Comparison of ENCODE assay signal across 9 mouse cellular contexts in the genomic region with DNA sequence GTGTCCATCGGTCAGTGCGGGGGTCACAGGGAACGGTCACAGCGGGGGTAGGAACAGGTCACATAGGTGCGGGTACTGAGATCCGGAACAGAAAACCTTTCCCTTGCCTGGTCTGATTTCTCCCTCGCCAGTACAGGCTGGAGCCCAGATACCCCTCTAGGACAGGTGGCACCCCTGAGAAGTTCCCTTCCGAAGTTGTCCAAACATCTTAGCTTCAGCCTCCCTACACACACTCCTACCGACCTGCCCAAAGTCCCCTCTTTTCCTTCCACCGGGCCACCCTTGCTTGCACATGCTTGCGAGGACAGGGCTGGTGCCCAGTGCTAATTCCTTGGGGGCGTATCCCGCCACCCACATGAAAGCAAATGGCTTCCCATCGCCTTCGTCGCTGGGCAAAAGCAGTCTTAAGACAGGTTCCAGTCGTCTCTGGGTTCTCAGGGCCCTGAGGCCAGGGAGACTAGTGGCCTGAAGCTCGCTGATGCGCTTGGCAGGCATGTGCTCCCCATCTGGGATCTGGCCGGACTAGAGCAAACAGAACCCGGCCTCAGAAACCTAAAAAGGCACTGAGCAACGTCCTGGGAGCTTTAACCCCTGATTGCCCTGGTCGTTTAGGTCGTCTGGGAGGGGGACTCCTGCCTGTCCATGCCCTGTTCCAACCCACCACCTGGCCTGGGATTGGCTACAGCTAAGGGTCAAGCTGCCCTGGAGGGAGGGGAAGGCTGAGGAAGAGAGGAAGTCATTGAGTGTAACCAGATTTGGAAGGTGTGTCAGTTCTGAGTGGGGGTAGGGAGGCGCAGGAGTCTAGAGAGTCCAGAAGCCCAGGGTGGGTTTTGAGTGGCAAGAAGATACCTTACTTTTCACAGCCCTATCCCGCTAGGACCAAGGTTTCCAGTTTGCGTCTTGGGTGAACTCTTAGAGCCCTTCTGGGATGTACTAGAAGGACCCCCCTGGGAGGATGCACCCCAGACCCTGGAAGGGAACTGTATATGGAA. TPM values are rescaled to one million over a fixed set of nuclear protein-coding genes. Genes with fewer than 3 reads are reported as not detected.
DNase-seq lines count a peak whose midpoint lies in the region; ATAC-seq and TF ChIP-seq lines count a peak whose summit lies in the region.
"Had no signal": no experiment of that assay in that cellular context is flagged by ENCODE, and none has a peak within 500 bp of the region (broad histone marks: within the 10 kb centered on the region; RNA-seq: fewer than 3 reads in every experiment).

No protein-coding gene starts in this region.

- no peaks in the 10 kb centered on the region for H3K79me2 ChIP-seq in heart, adult 2 months (replicated peaks; ENCODE audit: control insufficient read depth, insufficient read depth, low read length)

- peak overlapping the region; percentile 87 for H3K27ac ChIP-seq in kidney, embryonic 15.5 days
- peak overlapping the region; percentile 89 for H3K27ac ChIP-seq in heart, adult 2 months
- no peak overlapping the region for H3K27ac ChIP-seq in limb, embryonic 11.5 days (replicated peaks; ENCODE audit: low read depth, low read length)
- peak overlapping the region; percentile 76 for H3K27ac ChIP-seq in neural tube, embryonic 15.5 days (replicated peaks)

- intact Hi-C loops in heart, adult 2 months (cut with DNase I) = loop anchor here (5.0 kb wide), 1 partner anchor 72 kb away; no protein-coding TSS in a partner anchor

- peaks cover 6% of the 10 kb centered on the region; the same call in 1 of the 2 replicates for H3K36me3 ChIP-seq in kidney, embryonic 15.5 days
- H3K36me3 ChIP-seq in heart, adult 2 months (ENCODE audit: control insufficient read depth, insufficient read depth, low read length) = no peaks in the 10 kb centered on the region
- no peaks in the 10 kb centered on the region for H3K36me3 ChIP-seq in limb, embryonic 11.5 days (ENCODE audit: control insufficient read depth, insufficient read depth, low read length)
- no peaks in the 10 kb centered on the region for H3K36me3 ChIP-seq in neural tube, embryonic 15.5 days

- WGBS in kidney, embryonic 15.5 days = 6% methylated on average over 27 of the region's 27 CpGs
- WGBS in heart, adult 2 months = 6% methylated on average over 27 of the region's 27 CpGs
- 2% methylated on average over 27 of the region's 27 CpGs for WGBS in limb, embryonic 11.5 days
- 8% methylated on average over 27 of the region's 27 CpGs for WGBS in neural tube, embryonic 15.5 days

- H3K9ac ChIP-seq in kidney, embryonic 15.5 days = peak overlapping the region; percentile 59
- H3K9ac ChIP-seq in heart, adult 2 months (ENCODE audit: low read depth, low read length) = peak overlapping the region; percentile 79
- H3K9ac ChIP-seq in limb, embryonic 11.5 days (ENCODE audit: low read length) = peak overlapping the region; percentile 66; the same call in 1 of the 2 replicates
- H3K9ac ChIP-seq in neural tube, embryonic 15.5 days (replicated peaks) = peak overlapping the region; percentile 45

- 0 out of 2 replicates have a peak, but pooled peaks have one; percentile 17 for TF ChIP-seq EP300 in heart, adult 2 months (IDR thresholded peaks at IDR 0.05; ENCODE audit: insufficient read depth, low read depth, low read length)

- peak overlapping the region; percentile 59 for H3K4me3 ChIP-seq in kidney, embryonic 15.5 days (replicated peaks)
- H3K4me3 ChIP-seq in heart, adult 2 months = peak overlapping the region; percentile 65
- peak overlapping the region; percentile 45 for H3K4me3 ChIP-seq in limb, embryonic 11.5 days (ENCODE audit: low read depth, low read length)
- H3K4me3 ChIP-seq in neural tube, embryonic 15.5 days (replicated peaks) = peak overlapping the region; percentile 45

- peak; percentile 74 for TF ChIP-seq POLR2A in heart, adult 2 months (IDR thresholded peaks at IDR 0.05; ENCODE audit: insufficient read depth, low read depth, low read length)

- H3K27me3 ChIP-seq in kidney, embryonic 15.5 days = peaks cover 35% of the 10 kb centered on the region
- no peaks in the 10 kb centered on the region for H3K27me3 ChIP-seq in heart, adult 2 months (ENCODE audit: control insufficient read depth, insufficient read depth, low read length)
- peaks cover 9% of the 10 kb centered on the region for H3K27me3 ChIP-seq in limb, embryonic 11.5 days (ENCODE audit: control insufficient read depth, insufficient read depth, low read length)
- H3K27me3 ChIP-seq in neural tube, embryonic 15.5 days (replicated peaks) = peaks cover 53% of the 10 kb centered on the region

- no peak for TF ChIP-seq CTCF in heart, adult 2 months (IDR thresholded peaks at IDR 0.05)

- H3K4me1 ChIP-seq in kidney, embryonic 15.5 days = peaks cover 51% of the 10 kb centered on the region
- no peaks in the 10 kb centered on the region; the same call in 1 of the 2 replicates for H3K4me1 ChIP-seq in heart, adult 2 months (ENCODE audit: control insufficient read depth, insufficient read depth, low read length)
- peaks cover 34% of the 10 kb centered on the region for H3K4me1 ChIP-seq in limb, embryonic 11.5 days (ENCODE audit: control insufficient read depth, insufficient read depth, low read length)
- H3K4me1 ChIP-seq in neural tube, embryonic 15.5 days = peaks cover 49% of the 10 kb centered on the region

- ATAC-seq in kidney, embryonic 15.5 days (replicated peaks; ENCODE audit: low FRiP score) = no peak; the same call in 1 of the 2 replicates
- ATAC-seq in limb, embryonic 11.5 days (ENCODE audit: insufficient number of reproducible peaks, low FRiP score, low TSS enrichment, low read depth) = 0 out of 2 replicates have a peak, but pooled peaks have one; percentile 1
- no peak for ATAC-seq in neural tube, embryonic 15.5 days (ENCODE audit: low FRiP score)

- H3K9me3 ChIP-seq in kidney, embryonic 15.5 days (replicated peaks) = no peaks in the 10 kb centered on the region
- no peaks in the 10 kb centered on the region for H3K9me3 ChIP-seq in limb, embryonic 11.5 days (ENCODE audit: control insufficient read depth, low read length)
- no peaks in the 10 kb centered on the region for H3K9me3 ChIP-seq in neural tube, embryonic 15.5 days (replicated peaks)

- peak overlapping the region; percentile 88 for H3K4me2 ChIP-seq in kidney, embryonic 15.5 days
- peak overlapping the region; percentile 89 for H3K4me2 ChIP-seq in limb, embryonic 11.5 days (ENCODE audit: low read depth, severe bottlenecking)
- H3K4me2 ChIP-seq in neural tube, embryonic 15.5 days = peak overlapping the region; percentile 73

- no peak for DNase-seq in kidney, adult 9 months
- peak; percentile 74 for DNase-seq in embryo, embryonic 10.5 days (ENCODE audit: low spot score)
- peak; percentile 74 to 80 for DNase-seq in heart, adult 2 months
- peak; percentile 68 for DNase-seq in limb, embryonic 11.5 days (ENCODE audit: low spot score)
- DNase-seq in spleen, postnatal 10 days (ENCODE audit: low spot score in 2 of 2) = no peak
- no peak for DNase-seq in layer of hippocampus, adult 9-11 months

RNA-seq across cellular contexts. Expression of gene Flnc, which starts 1.0 kb away (rescaled TPM):
- polyA plus RNA-seq in kidney, embryonic 15.5 days (2015; fragmentation: Nextera tagmentation; extraction: Ambion mirVana) = 7.7 and 9.3 TPM in 2 replicates
- total RNA-seq in heart, adult 2 months (2021) = 100 to 1,000 TPM; 192 to 222 TPM
- 56.0 and 69.0 TPM in 2 replicates for polyA plus RNA-seq in heart, adult 2 months (2012; rRNA removed)
- 2.5 and 3.1 TPM in 2 replicates for polyA plus RNA-seq in limb, embryonic 11.5 days (2014; fragmentation: Nextera tagmentation; extraction: Ambion mirVana)
- polyA plus RNA-seq in neural tube, embryonic 15.5 days (2015; fragmentation: Nextera tagmentation; extraction: Ambion mirVana) = 5.2 and 5.3 TPM in 2 replicates

RNA-seq across cellular contexts. Expression of gene Atp6v1f, which starts 33.4 kb away (rescaled TPM):
- 268 and 287 TPM in 2 replicates for polyA plus RNA-seq in kidney, embryonic 15.5 days (2015; fragmentation: Nextera tagmentation; extraction: Ambion mirVana)
- total RNA-seq in heart, adult 2 months (2021) = 100 to 1,000 TPM; 109 to 125 TPM
- 186 and 208 TPM in 2 replicates for polyA plus RNA-seq in heart, adult 2 months (2012; rRNA removed)
- polyA plus RNA-seq in limb, embryonic 11.5 days (2014; fragmentation: Nextera tagmentation; extraction: Ambion mirVana) = 182 and 198 TPM in 2 replicates
- polyA plus RNA-seq in neural tube, embryonic 15.5 days (2015; fragmentation: Nextera tagmentation; extraction: Ambion mirVana) = 347 and 386 TPM in 2 replicates

RNA-seq across cellular contexts. Expression of gene Atp6v1fnb, which starts 37.1 kb away (rescaled TPM):
- polyA plus RNA-seq in kidney, embryonic 15.5 days (2015; fragmentation: Nextera tagmentation; extraction: Ambion mirVana) = not detected in 2 replicates
- total RNA-seq in heart, adult 2 months (2021) = not detected
- polyA plus RNA-seq in heart, adult 2 months (2012; rRNA removed) = not detected in 2 replicates
- polyA plus RNA-seq in limb, embryonic 11.5 days (2014; fragmentation: Nextera tagmentation; extraction: Ambion mirVana) = not detected in 2 replicates
- 0.40 and 0.68 TPM in 2 replicates for polyA plus RNA-seq in neural tube, embryonic 15.5 days (2015; fragmentation: Nextera tagmentation; extraction: Ambion mirVana)
- total RNA-seq: CH12.LX had no signal

RNA-seq across cellular contexts. Expression of gene Ccdc136, which starts 38.0 kb away (rescaled TPM):
- 22.5 and 22.6 TPM in 2 replicates for polyA plus RNA-seq in kidney, embryonic 15.5 days (2015; fragmentation: Nextera tagmentation; extraction: Ambion mirVana)
- total RNA-seq in heart, adult 2 months (2021) = 1 to 10 TPM; 1.7 to 2.4 TPM
- 2.1 and 3.0 TPM in 2 replicates for polyA plus RNA-seq in heart, adult 2 months (2012; rRNA removed)
- 37.1 and 37.3 TPM in 2 replicates for polyA plus RNA-seq in limb, embryonic 11.5 days (2014; fragmentation: Nextera tagmentation; extraction: Ambion mirVana)
- 49.2 and 53.6 TPM in 2 replicates for polyA plus RNA-seq in neural tube, embryonic 15.5 days (2015; fragmentation: Nextera tagmentation; extraction: Ambion mirVana)

RNA-seq across cellular contexts. Expression of gene Opn1sw, which starts 45.8 kb away (rescaled TPM):
- 0.26 and 0.29 TPM in 2 replicates for polyA plus RNA-seq in kidney, embryonic 15.5 days (2015; fragmentation: Nextera tagmentation; extraction: Ambion mirVana)
- total RNA-seq in heart, adult 2 months (2021) = not detected
- polyA plus RNA-seq in heart, adult 2 months (2012; rRNA removed) = 0.67 TPM in 1 of 2 replicates, not detected in the other
- polyA plus RNA-seq in limb, embryonic 11.5 days (2014; fragmentation: Nextera tagmentation; extraction: Ambion mirVana) = 0.24 TPM in 2 replicates
- polyA plus RNA-seq in neural tube, embryonic 15.5 days (2015; fragmentation: Nextera tagmentation; extraction: Ambion mirVana) = 0.22 and 0.61 TPM in 2 replicates
- total RNA-seq: CH12.LX had no signal

Comparison
In these comparisons a context has a peak if more than half of its experiments do, and no peak if none do; other contexts are left out.
1. DNase-seq: peak in embryo, embryonic 10.5 days (single experiment), heart, adult 2 months (2 of 2) and limb, embryonic 11.5 days (single experiment); none in kidney, adult 9 months (single experiment), spleen, postnatal 10 days (0 of 2) and layer of hippocampus, adult 9-11 months (single experiment).
2. Peak in every context shown above with its lines, with median percentiles within 50 percentile points of each other: H3K4me2 ChIP-seq, H3K4me3 ChIP-seq and H3K9ac ChIP-seq.